Mouse (Mus musculus) testis, adult 2 months (tissue): ENCODE measurements around the gene Baz2b.

ENCODE experiments used
- CTCF ChIP-seq: fragments of 200-500 bp; IDR thresholded peaks from 2 replicates; pipeline ENCODE4 v1.5.1; 2012; ENCODE audit warnings: low read depth, mild to moderate bottlenecking, inconsistent platforms, low read length, moderate library complexity; ENCODE audit not compliant: control insufficient read depth, insufficient read depth, insufficient replicate concordance
- POLR2A ChIP-seq: fragments of 200-500 bp; IDR thresholded peaks from 2 replicates; pipeline ENCODE4 v1.6.1; 2012; ENCODE audit warnings: low read depth, mild to moderate bottlenecking, inconsistent platforms, low read length, moderate library complexity; ENCODE audit not compliant: control insufficient read depth

DNA sequence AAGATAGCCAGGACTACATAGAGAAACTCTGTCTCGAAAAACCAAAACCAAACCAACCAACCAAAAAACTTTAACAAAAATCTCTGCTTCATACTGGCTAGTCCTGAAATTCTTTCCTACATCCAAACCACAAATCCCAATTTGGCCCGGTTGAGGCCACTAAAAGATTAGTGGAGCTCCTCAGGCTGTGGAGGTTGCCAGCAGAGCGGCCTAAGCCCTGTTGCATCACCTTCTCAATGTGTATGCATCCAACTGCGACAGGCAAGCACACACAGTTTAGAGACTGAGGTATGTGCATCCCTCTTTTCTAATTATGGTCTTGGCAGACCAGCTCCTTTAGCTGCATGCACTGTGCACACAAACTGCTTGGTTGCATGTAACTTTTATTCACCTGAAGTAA is 36.0 kb downstream of the Baz2b start:
- TF ChIP-seq POLR2A (no peak), CTCF (no peak)
